37 mouse cellular contexts compared by ENCODE assay signal in the genomic region with DNA sequence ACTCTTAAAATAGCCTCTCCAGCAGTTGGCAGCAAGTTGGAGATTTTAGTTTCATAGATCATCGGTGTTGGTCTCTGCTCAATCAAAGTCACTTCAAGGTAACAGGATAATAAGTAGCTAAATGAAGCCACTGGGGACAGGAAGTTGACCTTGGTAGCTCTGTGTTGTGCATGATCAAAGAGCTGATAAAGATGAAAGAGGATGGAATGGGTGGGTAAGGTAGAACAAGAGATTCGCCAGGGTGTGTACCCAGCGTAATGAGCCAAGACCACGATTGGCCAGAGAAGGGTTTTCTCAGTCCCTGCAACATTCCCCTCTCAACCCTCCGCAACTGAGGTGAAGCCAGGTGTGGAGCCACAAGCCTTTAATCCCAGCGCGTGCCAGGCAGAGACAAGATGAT. TPM values are rescaled to one million over a fixed set of nuclear protein-coding genes. Genes with fewer than 3 reads are reported as not detected.
DNase-seq lines count a peak whose midpoint lies in the region; ATAC-seq and TF ChIP-seq lines count a peak whose summit lies in the region.
"Had no signal": no experiment of that assay in that cellular context is flagged by ENCODE, and none has a peak within 500 bp of the region (broad histone marks: within the 10 kb centered on the region; RNA-seq: fewer than 3 reads in every experiment).

No protein-coding gene starts in this region.

- peaks cover 14% of the 10 kb centered on the region for H3K4me1 ChIP-seq in liver, adult 2 months (ENCODE audit: control insufficient read depth, insufficient read depth, low read length)
- H3K4me1 ChIP-seq in liver, embryonic 11.5 days (replicated peaks; ENCODE audit: control insufficient read depth, insufficient read depth, low read length), result peaks cover 11% of the 10 kb centered on the region

- H3K79me2 ChIP-seq in liver, adult 2 months (ENCODE audit: control insufficient read depth, insufficient read depth, low read length), result no peaks in the 10 kb centered on the region

- TF ChIP-seq CTCF in liver, adult 2 months (IDR thresholded peaks at IDR 0.05; ENCODE audit: low read depth, low read length), result no peak

- H3K9ac ChIP-seq in liver, adult 2 months (ENCODE audit: low read depth, low read length), result no peak overlapping the region
- no peak overlapping the region for H3K9ac ChIP-seq in liver, embryonic 11.5 days (ENCODE audit: low read depth, low read length)
- H3K9ac ChIP-seq: embryonic facial prominence, embryonic 12.5 days; heart, embryonic 15.5 days; hindbrain, embryonic 12.5 days; kidney, embryonic 15.5 days; liver, embryonic 14.5 days; midbrain, embryonic 15.5 days had no signal

- H3K27ac ChIP-seq in liver, adult 2 months (replicated peaks; ENCODE audit: insufficient read depth, low read depth, low read length), result no peak overlapping the region
- H3K27ac ChIP-seq in liver, embryonic 11.5 days (ENCODE audit: low read depth, low read length), result no peak overlapping the region
- H3K27ac ChIP-seq: embryonic facial prominence, embryonic 12.5 days; heart, embryonic 15.5 days; hindbrain, embryonic 12.5 days; hindbrain, postnatal 0 days; kidney, embryonic 15.5 days; layer of hippocampus, adult 2 months; liver, embryonic 14.5 days; macrophage; midbrain, embryonic 15.5 days; stomach, postnatal 0 days had no signal

- WGBS in liver, adult 2 months, result 67% methylated on average over 7 of the region's 7 CpGs
- 86% methylated on average over 7 of the region's 7 CpGs for WGBS in liver, embryonic 11.5 days

- no peaks in the 10 kb centered on the region for H3K27me3 ChIP-seq in liver, adult 2 months (ENCODE audit: control insufficient read depth, insufficient read depth, low read length)
- H3K27me3 ChIP-seq in liver, embryonic 11.5 days (replicated peaks; ENCODE audit: control insufficient read depth, insufficient read depth, low read length), result no peaks in the 10 kb centered on the region
- H3K27me3 ChIP-seq: embryonic facial prominence, embryonic 12.5 days; heart, embryonic 15.5 days; hindbrain, embryonic 12.5 days; kidney, embryonic 15.5 days; midbrain, embryonic 15.5 days had no signal

- peak; percentile 43 for DNase-seq in adrenal gland, adult 8-10 months
- no peak for DNase-seq in adrenal gland, postnatal 14 days
- DNase-seq in liver, adult 2 months (ENCODE audit: extremely low read depth, low read depth, low spot score), result peak; percentile 13
- no peak for DNase-seq in liver, embryonic 11.5 days (ENCODE audit: low spot score)
- no peak for DNase-seq in layer of hippocampus, postnatal 14 days (ENCODE audit: low spot score in 2 of 2)
- DNase-seq in frontal cortex, postnatal 36 days (ENCODE audit: low spot score in 2 of 2), result no peak
- DNase-seq: cerebellum, adult 11 months; cerebellum, adult 9-10 months; cerebellum, postnatal 36 days; embryo, embryonic 11 days; heart, postnatal 36 days; kidney, adult 11 months; kidney, postnatal 25 days; layer of hippocampus, postnatal 36 days; left cerebral cortex, postnatal 4 days; lung, adult 2 months; lung, postnatal 10 days; right cerebral cortex, postnatal 25 days; thymus, adult 18-20 months; thymus, postnatal 25 days had no signal

- no peaks in the 10 kb centered on the region for H3K9me3 ChIP-seq in liver, embryonic 11.5 days (ENCODE audit: control insufficient read depth, low read length)
- H3K9me3 ChIP-seq: embryonic facial prominence, embryonic 12.5 days; heart, embryonic 15.5 days; hindbrain, embryonic 12.5 days; kidney, embryonic 15.5 days; midbrain, embryonic 15.5 days had no signal

- no peak overlapping the region for H3K4me3 ChIP-seq in liver, adult 2 months (ENCODE audit: insufficient read depth, low read depth, low read length)
- no peak overlapping the region for H3K4me3 ChIP-seq in liver, embryonic 11.5 days (ENCODE audit: low read depth, low read length)
- H3K4me3 ChIP-seq: embryonic facial prominence, embryonic 12.5 days; heart, embryonic 15.5 days; hindbrain, embryonic 12.5 days; kidney, embryonic 15.5 days; layer of hippocampus, adult 2 months; midbrain, embryonic 15.5 days had no signal

- no peak overlapping the region for H3K4me2 ChIP-seq in liver, embryonic 11.5 days
- H3K4me2 ChIP-seq: embryonic facial prominence, embryonic 12.5 days; heart, embryonic 15.5 days; hindbrain, embryonic 12.5 days; kidney, embryonic 15.5 days; midbrain, embryonic 15.5 days had no signal

- no peaks in the 10 kb centered on the region for H3K36me3 ChIP-seq in liver, adult 2 months (ENCODE audit: control insufficient read depth, insufficient read depth, low read length)
- no peaks in the 10 kb centered on the region; the same call in 1 of the 2 replicates for H3K36me3 ChIP-seq in liver, embryonic 11.5 days (ENCODE audit: control insufficient read depth, insufficient read depth, low read length)

- no peak for ATAC-seq in liver, embryonic 11.5 days (replicated peaks; ENCODE audit: low FRiP score)
- peak; percentile 59 for ATAC-seq in activated CD4-positive, CD25-positive, alpha-beta regulatory T cell, adult 4 months
- ATAC-seq: forebrain, embryonic 14.5 days; midbrain, embryonic 15.5 days had no signal

- TF ChIP-seq POLR2A in liver, adult 2 months (IDR thresholded peaks at IDR 0.05; ENCODE audit: extremely low read depth, insufficient read depth, low read length), result no peak

RNA-seq across cellular contexts. Expression of a gene that starts 50.6 kb away (rescaled TPM):
- under 1 TPM in 1 of 4 experiments, not detected in 3; 0.07 TPM for total RNA-seq in adrenal gland, adult 8-10 months (2022)
- 0.63 and 1.1 TPM in 2 replicates for total RNA-seq in adrenal gland, postnatal 14 days (2021)
- total RNA-seq in liver, adult 2 months (2014; rRNA removed), result 0.81 and 1.8 TPM in 2 replicates
- 5.1 and 6.1 TPM in 2 replicates for polyA plus RNA-seq in liver, adult 2 months (2012; rRNA removed)
- not detected in 2 replicates for polyA plus RNA-seq in liver, embryonic 11.5 days (2014; fragmentation: Nextera tagmentation; extraction: Ambion mirVana)
- polyA plus RNA-seq in activated CD4-positive, CD25-positive, alpha-beta regulatory T cell, adult 4 months (2017; shearing (Covaris generic)), result not detected
- 10 to 100 TPM; 13.1 to 15.4 TPM for total RNA-seq in layer of hippocampus, postnatal 14 days (2021)
- total RNA-seq: gastrocnemius, adult 8-10 months; granulocyte monocyte progenitor cell, adult 5-6 weeks; megakaryocyte-erythroid progenitor cell, adult 5-6 weeks; neutrophil, adult 5-6 weeks had no signal
- polyA plus RNA-seq: heart, embryonic 15.5 days; liver, embryonic 14.5 days; macrophage; spleen, adult 2 months; stomach, postnatal 0 days had no signal

Comparison
In these comparisons a context has a peak if more than half of its experiments do, and no peak if none do; other contexts are left out.
1. DNase-seq: peak in adrenal gland, adult 8-10 months (single experiment) and liver, adult 2 months (single experiment); none in adrenal gland, postnatal 14 days (single experiment), liver, embryonic 11.5 days (single experiment), layer of hippocampus, postnatal 14 days (0 of 2) and frontal cortex, postnatal 36 days (0 of 2).